Mouse (Mus musculus): ENCODE measurements around the gene Dnaja3. TPM values are rescaled to one million over a fixed set of nuclear protein-coding genes. Genes with fewer than 3 reads are reported as not detected.

Gene Dnaja3
- total RNA-seq (2015) = 10.1 and 11.9 TPM in 2 replicates
- 26.1 and 27.8 TPM in 2 replicates for total RNA-seq (2017)

GRCm38 (mm10) chr16:4639831-4640237 lies at the start of gene Dnaja3, which contains the start of gene Vasn:
Gene Dnaja3 (plus strand): TSS chr16:4639989.
Gene Vasn (plus strand): TSS chr16:4639941.
- peak; percentile 78 for ATAC-seq (ENCODE audit: poor library complexity, severe bottlenecking)

- no peak for ATAC-seq (ENCODE audit: poor library complexity, severe bottlenecking)
Observed at GRCm38 (mm10) chr16:4590236-4590635, 49.6 kb upstream of the Dnaja3 start.

GRCm38 (mm10) chr16:4592909-4593875 lies 46.6 kb upstream of the Dnaja3 start:
- no peak for ATAC-seq (ENCODE audit: poor library complexity, severe bottlenecking)

GRCm38 (mm10) chr16:4593971-4594813 lies 45.6 kb upstream of the Dnaja3 start, which contains the start of gene Glis2:
Gene Glis2 (plus strand): TSS chr16:4594713.
- ATAC-seq (ENCODE audit: poor library complexity, severe bottlenecking) = peak; percentile 38

- peak; percentile 34 for ATAC-seq (ENCODE audit: poor library complexity, severe bottlenecking)
Observed at GRCm38 (mm10) chr16:4594814-4595526, 44.8 kb upstream of the Dnaja3 start.

GRCm38 (mm10) chr16:4595527-4595963 lies 44.2 kb upstream of the Dnaja3 start:
- ATAC-seq (ENCODE audit: poor library complexity, severe bottlenecking) = no peak

- ATAC-seq (ENCODE audit: poor library complexity, severe bottlenecking) = no peak
Observed at GRCm38 (mm10) chr16:4596141-4596728, 43.6 kb upstream of the Dnaja3 start.

GRCm38 (mm10) chr16:4596836-4597235 lies 43.0 kb upstream of the Dnaja3 start:
- ATAC-seq (ENCODE audit: poor library complexity, severe bottlenecking) = no peak

GRCm38 (mm10) chr16:4597296-4597695 lies 42.5 kb upstream of the Dnaja3 start:
- ATAC-seq (ENCODE audit: poor library complexity, severe bottlenecking) = no peak

- ATAC-seq (ENCODE audit: poor library complexity, severe bottlenecking) = no peak
Observed at GRCm38 (mm10) chr16:4598041-4598440, 41.7 kb upstream of the Dnaja3 start.

- ATAC-seq (ENCODE audit: poor library complexity, severe bottlenecking) = no peak
Observed at GRCm38 (mm10) chr16:4598891-4599543, 40.8 kb upstream of the Dnaja3 start.

GRCm38 (mm10) chr16:4599616-4600015 lies 40.2 kb upstream of the Dnaja3 start:
- no peak for ATAC-seq (ENCODE audit: poor library complexity, severe bottlenecking)

GRCm38 (mm10) chr16:4600701-4601310 lies 39.0 kb upstream of the Dnaja3 start:
- ATAC-seq (ENCODE audit: poor library complexity, severe bottlenecking) = no peak

GRCm38 (mm10) chr16:4602189-4602588 lies 37.6 kb upstream of the Dnaja3 start:
- no peak for ATAC-seq (ENCODE audit: poor library complexity, severe bottlenecking)

GRCm38 (mm10) chr16:4602766-4603452 lies 36.9 kb upstream of the Dnaja3 start:
- ATAC-seq (ENCODE audit: poor library complexity, severe bottlenecking) = no peak

- no peak for ATAC-seq (ENCODE audit: poor library complexity, severe bottlenecking)
Observed at GRCm38 (mm10) chr16:4603453-4603837, 36.3 kb upstream of the Dnaja3 start.

GRCm38 (mm10) chr16:4604293-4604837 lies 35.4 kb upstream of the Dnaja3 start:
- no peak for ATAC-seq (ENCODE audit: poor library complexity, severe bottlenecking)

- no peak for ATAC-seq (ENCODE audit: poor library complexity, severe bottlenecking)
Observed at GRCm38 (mm10) chr16:4605514-4606131, 34.2 kb upstream of the Dnaja3 start.
